Mouse (Mus musculus) brown adipose tissue, adult 24 weeks (tissue): ENCODE measurements around the gene Gm10065. TPM values are rescaled to one million over a fixed set of nuclear protein-coding genes. Genes with fewer than 3 reads are reported as not detected.
A peak's percentile ranks its signal among the peaks of the same experiment; 100 is the strongest.

Experiments
- H3K27ac ChIP-seq: fragments of 200-500 bp; replicated peaks from 2 replicates; pipeline ENCODE4 v1.5.1; 2012; ENCODE audit warnings: low read depth, mild to moderate bottlenecking, low read length
- H3K4me1 ChIP-seq: fragments of 200-500 bp; 2 replicates; pipeline ENCODE4 v1.6.1; 2012; ENCODE audit warnings: low read length, mixed read lengths; ENCODE audit not compliant: control insufficient read depth, insufficient read depth, insufficient read length
- H3K4me3 ChIP-seq: fragments of 200-500 bp; 2 replicates; pipeline ENCODE4 v1.5.1; 2012; ENCODE audit warnings: low read depth, mild to moderate bottlenecking, low read length, moderate library complexity; ENCODE audit not compliant: insufficient read depth
- polyA plus RNA-seq: library from polyadenylated mRNA; stranded (reverse); fragments of >200 nt; gene quantifications from 2 replicates; pipeline ENCODE4 v1.2.4, GENCODE M21; 2012; ENCODE audit not compliant: missing spikeins, insufficient read depth, insufficient read length

Gm10065 gene
- polyA plus RNA-seq, 1 experiment, result not detected

DNA sequence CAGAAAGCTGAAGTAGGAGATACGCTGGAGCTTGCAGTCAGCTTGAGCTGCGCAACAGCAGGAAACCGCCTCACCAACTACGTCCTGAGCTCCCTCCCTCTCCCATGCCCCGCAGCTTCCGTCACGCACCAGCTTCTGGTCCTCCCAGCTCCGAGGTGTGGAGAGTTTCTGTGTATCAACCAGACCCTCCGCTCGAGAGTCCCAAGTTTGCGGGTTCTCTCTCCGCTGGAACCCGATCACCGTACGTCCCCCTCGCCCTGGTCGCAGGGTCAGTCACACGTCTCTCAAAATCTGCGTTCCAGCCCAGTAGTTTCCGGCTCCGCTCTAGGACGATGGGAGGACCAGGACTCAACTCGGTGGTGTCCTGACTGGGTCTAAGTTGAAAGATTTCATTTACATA is 25.8 kb downstream of the Gm10065 start, which contains the start of gene Zscan26:
Zscan26 (minus strand) TSS at position 282 of the 400 bp plus-strand sequence.
- Histone ChIP-seq H3K4me3 (peak within 1 kb of the TSS; percentile 83), H3K27ac (peak within 1 kb of the TSS; percentile 96), H3K4me1 (peaks cover 13% of the 10 kb centered on the region; the same call in 1 of the 2 replicates)

DNA sequence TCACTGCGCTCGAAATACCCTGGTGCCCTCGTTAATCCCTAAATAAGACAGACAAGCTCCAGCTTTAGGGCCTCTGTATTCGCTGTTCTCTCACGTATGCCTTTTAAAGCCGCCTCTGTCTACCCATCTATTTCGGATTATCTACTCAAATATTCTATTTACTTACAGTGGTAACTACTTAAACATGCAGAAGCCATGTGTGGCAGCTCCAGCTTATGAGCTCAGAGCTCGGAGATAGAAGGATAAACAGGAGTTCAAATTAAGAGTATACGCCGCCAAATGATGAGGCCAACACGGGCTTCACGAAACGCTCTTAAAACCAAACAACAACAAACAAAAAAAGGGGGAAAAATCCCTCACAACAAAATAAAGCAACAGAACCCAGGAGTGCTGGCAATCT is 26.2 kb downstream of the Gm10065 start:
- Histone ChIP-seq H3K4me3 (peak overlapping the region; percentile 83), H3K27ac (peak overlapping the region; percentile 96), H3K4me1 (peaks cover 13% of the 10 kb centered on the region; the same call in 1 of the 2 replicates)

DNA sequence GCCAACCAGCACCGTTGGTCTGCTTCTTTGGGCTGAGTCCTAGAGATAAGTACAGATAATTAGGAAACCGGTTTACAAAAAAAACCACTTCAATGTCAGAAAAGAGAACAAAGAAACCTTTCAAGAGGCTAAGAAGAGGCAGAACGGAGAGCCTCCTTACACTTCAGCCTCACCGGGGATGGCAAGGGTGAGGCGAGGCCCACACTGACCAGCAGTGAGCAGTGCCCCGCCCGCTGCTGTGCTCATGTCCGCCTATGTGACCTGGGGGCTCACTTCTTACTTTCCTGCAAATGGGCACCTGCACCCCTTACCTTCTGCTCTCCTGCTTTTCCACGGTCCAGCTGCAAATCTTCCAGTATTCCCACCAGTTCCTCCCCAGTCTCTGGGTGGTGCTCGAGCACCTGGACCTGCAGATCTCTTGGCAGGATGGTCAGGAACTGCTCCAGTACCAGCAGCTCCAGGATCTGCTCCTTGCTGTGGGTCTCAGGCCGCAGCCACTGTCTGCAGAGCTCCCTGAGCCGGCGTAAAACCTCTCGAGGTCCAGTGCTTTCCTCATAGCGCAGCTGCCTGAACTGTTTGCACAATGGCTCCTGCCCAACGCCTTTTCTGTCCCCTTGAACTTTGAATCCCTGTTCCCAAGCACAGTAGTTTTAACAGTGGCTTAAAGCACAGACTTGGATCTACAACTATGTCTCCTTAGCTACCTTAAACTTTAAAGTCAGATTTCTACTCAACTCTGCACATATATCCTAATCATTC is 31.2 kb downstream of the Gm10065 start:
- Histone ChIP-seq H3K4me1 (peaks cover 13% of the 10 kb centered on the region; the same call in 1 of the 2 replicates), H3K27ac (no peak overlapping the region), H3K4me3 (no peak overlapping the region)

DNA sequence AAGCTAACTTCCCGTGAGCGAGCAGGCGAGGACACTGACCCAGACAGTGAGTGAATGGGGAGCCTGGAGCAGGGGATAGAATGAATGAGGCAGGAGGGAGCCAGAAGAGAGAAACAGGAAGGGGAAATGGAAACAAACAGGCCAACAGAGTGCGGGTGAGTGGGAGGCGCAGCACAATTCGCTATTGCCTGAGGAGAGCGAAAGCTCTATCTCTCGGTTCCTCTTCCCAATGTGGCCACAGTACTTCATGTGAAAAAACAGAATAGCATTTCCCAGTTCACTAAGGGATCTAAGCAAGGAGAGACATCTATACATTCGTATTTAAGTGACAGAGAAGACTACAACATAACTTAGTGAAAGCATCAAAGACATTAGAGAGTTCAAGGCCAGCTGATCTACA is 32.4 kb downstream of the Gm10065 start:
- Histone ChIP-seq H3K4me1 (peaks cover 8% of the 10 kb centered on the region; the same call in 1 of the 2 replicates), H3K27ac (no peak overlapping the region), H3K4me3 (no peak overlapping the region)

DNA sequence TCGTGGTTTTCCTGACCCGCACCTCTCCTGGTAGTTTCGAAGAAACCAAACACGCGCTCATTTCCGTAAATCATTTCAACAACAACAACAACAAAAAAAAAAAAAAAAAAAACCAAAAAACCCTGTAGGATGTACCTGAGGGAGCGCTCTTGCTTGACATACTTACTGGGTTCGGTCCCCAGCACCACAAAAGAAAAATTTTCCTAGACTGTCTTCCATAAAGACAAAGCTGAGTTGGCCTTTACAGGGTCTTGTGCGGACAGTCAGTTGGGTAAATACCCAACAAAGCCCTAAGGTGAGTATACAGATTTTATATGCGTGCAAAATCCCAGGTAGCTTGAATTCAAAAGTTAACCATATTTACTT is 38.1 kb downstream of the Gm10065 start:
- peak overlapping the region; percentile 65 for H3K4me3 ChIP-seq
- H3K4me1 ChIP-seq, result no peaks in the 10 kb centered on the region
- H3K27ac ChIP-seq, result 0 out of 2 replicates have a peak overlapping the region, but pooled peaks have one; percentile 10

DNA sequence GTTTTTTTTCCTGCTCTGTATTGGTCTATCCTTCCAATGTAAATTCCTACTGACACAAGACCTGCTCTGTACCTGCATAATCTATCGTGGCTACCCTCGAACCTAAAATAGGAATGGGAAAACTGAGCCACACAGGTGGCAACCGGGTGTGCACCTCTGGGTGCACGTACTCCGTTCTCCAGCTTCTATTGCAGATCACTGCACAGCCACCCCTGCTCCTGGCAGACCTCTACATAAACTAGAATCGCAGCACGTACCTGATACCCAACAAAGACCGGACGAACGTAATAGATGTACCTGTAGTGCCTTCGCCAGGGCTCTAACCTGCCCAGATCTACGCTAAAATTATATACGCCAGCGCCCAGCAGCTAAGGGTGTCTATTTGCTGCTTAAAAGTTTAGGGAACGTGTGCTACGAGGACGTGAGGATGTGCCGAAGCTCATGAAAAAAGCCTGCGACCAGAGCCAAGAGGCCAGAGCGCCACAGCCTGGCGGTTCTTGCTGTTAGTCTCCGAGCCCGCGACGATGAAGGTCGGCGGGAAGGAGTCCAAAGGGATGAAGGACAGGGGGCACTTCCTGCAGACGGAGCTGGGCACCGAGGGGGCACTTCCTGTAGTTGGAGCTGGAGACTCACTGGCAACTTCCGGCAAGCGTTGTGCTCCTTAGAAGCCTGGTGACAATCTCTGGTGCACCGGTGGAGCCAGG is 38.6 kb downstream of the Gm10065 start, which contains the start of gene Pgbd1:
Pgbd1 (minus strand) TSS at position 556 of the 704 bp plus-strand sequence.
- peak within 1 kb of the TSS; percentile 65 for H3K4me3 ChIP-seq
- peak within 1 kb of the TSS; percentile 10; the same call in 1 of the 2 replicates for H3K27ac ChIP-seq
- no peaks in the 10 kb centered on the region for H3K4me1 ChIP-seq

DNA sequence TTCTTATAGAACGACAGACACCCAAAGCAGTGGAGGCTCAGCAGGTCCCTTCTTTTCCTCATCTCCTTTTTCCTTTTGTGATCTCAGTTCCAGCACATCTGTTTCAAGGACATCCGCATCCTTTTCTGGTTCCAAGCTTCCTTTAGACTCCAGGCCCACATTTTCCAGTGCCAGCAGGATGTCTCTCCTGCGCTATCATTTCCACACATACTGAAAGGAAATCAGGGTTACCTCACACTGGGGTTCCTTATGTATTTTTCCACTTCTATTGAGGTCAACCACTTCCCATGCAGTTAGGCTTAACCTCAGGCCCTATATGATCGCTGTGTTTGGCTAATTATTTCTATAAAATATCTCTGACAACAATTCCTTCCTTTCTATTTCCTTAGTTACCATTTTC is 43.8 kb downstream of the Gm10065 start:
- no peak overlapping the region for H3K4me3 ChIP-seq
- no peak overlapping the region for H3K27ac ChIP-seq
- no peaks in the 10 kb centered on the region for H3K4me1 ChIP-seq

Other genes starting within 250 kb of the Gm10065 start
- gene Gpx5, start 186.7 kb downstream of the Gm10065 start, polyA plus RNA-seq, result not detected in 2 replicates
- gene Gpx6, start 167.3 kb downstream of the Gm10065 start, polyA plus RNA-seq, result not detected in 2 replicates
- not detected in 2 replicates for gene Olfr1367, start 132.5 kb downstream of the Gm10065 start, polyA plus RNA-seq
- gene Zscan12, start 116.6 kb downstream of the Gm10065 start, polyA plus RNA-seq, result 2.5 and 3.3 TPM in 2 replicates
- gene Zkscan3, start 76.7 kb downstream of the Gm10065 start, polyA plus RNA-seq, result 22.9 and 36.8 TPM in 2 replicates
- gene Pgbd1, start 38.4 kb downstream of the Gm10065 start, polyA plus RNA-seq, result 0.42 TPM in 1 of 2 replicates, not detected in the other
- gene Zscan26, start 25.7 kb downstream of the Gm10065 start, polyA plus RNA-seq, result 16.1 and 18.3 TPM in 2 replicates
- 1.3 and 2.5 TPM in 2 replicates for gene Nkapl, start 10.9 kb downstream of the Gm10065 start, polyA plus RNA-seq
- gene Zkscan4, start 534 bp downstream of the Gm10065 start, polyA plus RNA-seq, result 1.7 and 2.2 TPM in 2 replicates
- gene AK157302, start 15.8 kb upstream of the Gm10065 start, polyA plus RNA-seq, result 1.6 TPM in 1 of 2 replicates, not detected in the other
- 124 and 176 TPM in 2 replicates for gene Gm11273, start 22.0 kb upstream of the Gm10065 start, polyA plus RNA-seq
- gene Zkscan8, start 51.7 kb upstream of the Gm10065 start, polyA plus RNA-seq, result 6.0 and 6.4 TPM in 2 replicates
- gene Olfr1366, start 63.4 kb upstream of the Gm10065 start, polyA plus RNA-seq, result not detected in 2 replicates
- not detected in 2 replicates for gene Olfr1535, start 80.5 kb upstream of the Gm10065 start, polyA plus RNA-seq
- not detected in 2 replicates for gene Olfr1364, start 102.3 kb upstream of the Gm10065 start, polyA plus RNA-seq
- not detected in 2 replicates for gene Olfr1362, start 134.6 kb upstream of the Gm10065 start, polyA plus RNA-seq
- gene Olfr11, start 163.1 kb upstream of the Gm10065 start, polyA plus RNA-seq, result not detected in 2 replicates
- not detected in 2 replicates for gene Olfr1361, start 183.9 kb upstream of the Gm10065 start, polyA plus RNA-seq
- not detected in 2 replicates for gene Olfr1360, start 198.0 kb upstream of the Gm10065 start, polyA plus RNA-seq
- gene Olfr1359, start 218.7 kb upstream of the Gm10065 start, polyA plus RNA-seq, result not detected in 2 replicates
- not detected in 2 replicates for gene Hist1h2bl, start 236.7 kb upstream of the Gm10065 start, polyA plus RNA-seq
- not detected in 2 replicates for gene Hist1h2ai, start 237.0 kb upstream of the Gm10065 start, polyA plus RNA-seq
- gene Hist1h3h, start 238.2 kb upstream of the Gm10065 start, polyA plus RNA-seq, result not detected in 2 replicates
- not detected in 2 replicates for gene Hist1h2bm, start 242.6 kb upstream of the Gm10065 start, polyA plus RNA-seq